Comparison of ENCODE assay signal across 8 mouse cellular contexts in genomic region chr14:18238750-18239731, GRCm38 (mm10). TPM values are rescaled to one million over a fixed set of nuclear protein-coding genes. Genes with fewer than 3 reads are reported as not detected.
DNase-seq lines count a peak whose midpoint lies in the region; ATAC-seq lines count a peak whose summit lies in the region.

TSS of gene Nr1d2 (minus strand) at chr14:18239127.

- no peaks in the 10 kb centered on the region for H3K27me3 ChIP-seq in hindbrain, embryonic 15.5 days

- WGBS in hindbrain, embryonic 15.5 days, result under 1% methylated on average over 57 of the region's 66 CpGs

- no peaks in the 10 kb centered on the region for H3K36me3 ChIP-seq in hindbrain, embryonic 15.5 days

- peak within 1 kb of the TSS; percentile 81 for H3K4me3 ChIP-seq in hindbrain, embryonic 15.5 days

- peak; percentile 93 for ATAC-seq in hindbrain, embryonic 15.5 days (ENCODE audit: low FRiP score, low read depth)

- H3K27ac ChIP-seq in hindbrain, embryonic 15.5 days (replicated peaks), result peak within 1 kb of the TSS; percentile 82

- no peaks in the 10 kb centered on the region for H3K9me3 ChIP-seq in hindbrain, embryonic 15.5 days

- peak within 1 kb of the TSS; percentile 68 for H3K4me2 ChIP-seq in hindbrain, embryonic 15.5 days

- H3K9ac ChIP-seq in hindbrain, embryonic 15.5 days, result peak within 1 kb of the TSS; percentile 69

- peak; percentile 97 for DNase-seq in T-cell, adult 2 months (ENCODE audit: low spot score)
- peak; percentile 98 to 99 for DNase-seq in cerebellum, postnatal 36 days
- DNase-seq in frontal cortex, postnatal 36 days (ENCODE audit: low spot score in 2 of 2), result peak; percentile 97 to 98
- DNase-seq in left cerebral cortex, adult 11 months (ENCODE audit: low spot score), result peak; percentile 99
- peak; percentile 99 for DNase-seq in lung, postnatal 4 days
- DNase-seq in retina, postnatal 7 days (ENCODE audit: low read depth, low spot score), result peak; percentile 100
- peak; percentile 93 for DNase-seq in urinary bladder, adult 2 months (ENCODE audit: low spot score)

- H3K4me1 ChIP-seq in hindbrain, embryonic 15.5 days (replicated peaks), result peaks cover 4% of the 10 kb centered on the region; the same call in 1 of the 2 replicates

RNA-seq across cellular contexts. Expression of gene Nr1d2, which starts in this region (rescaled TPM):
- polyA plus RNA-seq in hindbrain, embryonic 15.5 days (2015; fragmentation: Nextera tagmentation; extraction: Ambion mirVana), result 5.5 and 6.0 TPM in 2 replicates
- 58.3 and 77.6 TPM in 2 replicates for polyA plus RNA-seq in urinary bladder, adult 2 months (2012; rRNA removed)

Comparison
In these comparisons a context has a peak if more than half of its experiments do, and no peak if none do; other contexts are left out.
1. Peak in every context shown above with its lines: DNase-seq, ATAC-seq, H3K4me3 ChIP-seq and H3K27ac ChIP-seq.